Mouse (Mus musculus) cerebellum, adult 2 months (tissue): Measurements from ENCODE around the gene Samd15.

ENCODE experiments used
- CTCF ChIP-seq: fragments of 200-500 bp; IDR thresholded peaks from 2 replicates; pipeline ENCODE4 v1.5.1; 2011; ENCODE audit warnings: low read depth, mild to moderate bottlenecking, control low read depth, low read length, moderate library complexity, borderline replicate concordance; ENCODE audit not compliant: insufficient read depth
- POLR2A ChIP-seq: fragments of 200-500 bp; IDR thresholded peaks from 2 replicates; pipeline ENCODE4 v1.6.1; 2011; ENCODE audit warnings: low read length, control low read depth, borderline replicate concordance; ENCODE audit not compliant: insufficient read depth

- TF ChIP-seq POLR2A (no peak), CTCF (no peak)
These were observed 39.2 kb upstream of the Samd15 start for GRCm38 (mm10) chr12:87160310-87160709.
